17 mouse cellular contexts compared by ENCODE assay signal in the genomic region with DNA sequence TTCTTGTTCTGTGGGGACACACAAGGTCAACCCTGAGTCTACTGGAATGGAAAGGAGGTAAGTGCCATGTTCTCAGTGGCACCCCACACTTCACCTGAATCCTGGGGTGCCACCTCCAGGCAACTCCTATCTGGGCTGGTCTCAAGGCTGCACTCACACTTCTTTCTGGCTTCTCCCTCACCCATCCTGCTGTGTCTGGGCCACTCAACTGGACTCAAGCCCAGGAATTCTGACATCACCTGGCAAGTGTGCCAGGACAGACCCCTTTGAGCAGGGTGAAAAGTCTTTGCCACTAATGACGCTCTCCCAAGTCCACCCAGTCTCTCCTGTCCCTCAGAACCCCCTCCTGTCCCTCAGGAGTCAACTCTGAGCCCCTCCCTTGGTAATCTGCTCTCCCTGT. TPM values are rescaled to one million over a fixed set of nuclear protein-coding genes. Genes with fewer than 3 reads are reported as not detected.
DNase-seq lines count a peak whose midpoint lies in the region; ATAC-seq and TF ChIP-seq lines count a peak whose summit lies in the region.
"Had no signal": no experiment of that assay in that cellular context is flagged by ENCODE, and none has a peak within 500 bp of the region (broad histone marks: within the 10 kb centered on the region; RNA-seq: fewer than 3 reads in every experiment).

No protein-coding gene starts in this region.

- H3K9ac ChIP-seq in lung, embryonic 14.5 days = no peak overlapping the region
- H3K9ac ChIP-seq: limb, embryonic 15.5 days; neural tube, embryonic 13.5 days had no signal

- no peaks in the 10 kb centered on the region for H3K36me3 ChIP-seq in lung, embryonic 14.5 days (ENCODE audit: insufficient read depth)
- H3K36me3 ChIP-seq: limb, embryonic 15.5 days had no signal

- ATAC-seq in lung, embryonic 14.5 days (ENCODE audit: insufficient read depth) = no peak

- DNase-seq in adrenal gland, postnatal 10 days = peak; percentile 46
- no peak for DNase-seq in adrenal gland, postnatal 25 days
- DNase-seq in lung, embryonic 14.5 days = peak; percentile 14
- no peak for DNase-seq in lung, adult 18-20 months
- DNase-seq in cerebellum, adult 9-10 months = peak; percentile 80
- DNase-seq in testis, postnatal 10 days (ENCODE audit: low spot score) = peak; percentile 61
- no peak for DNase-seq in adipocyte (ENCODE audit: low spot score)
- no peak for DNase-seq in kidney, adult 18-20 months
- DNase-seq: gastrocnemius, postnatal 14 days; kidney, adult 8-10 months; kidney, postnatal 25 days; layer of hippocampus, adult 9-11 months; lung, postnatal 36 days; thymus, adult 2 months had no signal

- TF ChIP-seq CTCF in lung, embryonic 14.5 days (IDR thresholded peaks at IDR 0.05; ENCODE audit: low read depth) = no peak

- no peak overlapping the region for H3K4me3 ChIP-seq in lung, embryonic 14.5 days (ENCODE audit: low read depth, low read length)
- H3K4me3 ChIP-seq: limb, embryonic 15.5 days; midbrain, embryonic 10.5 days; neural tube, embryonic 13.5 days had no signal

- no peak overlapping the region for H3K27ac ChIP-seq in lung, embryonic 14.5 days (ENCODE audit: low read depth)
- H3K27ac ChIP-seq: limb, embryonic 15.5 days; midbrain, embryonic 10.5 days; neural tube, embryonic 13.5 days had no signal

- H3K9me3 ChIP-seq in lung, embryonic 14.5 days (ENCODE audit: low read depth, low read length) = no peaks in the 10 kb centered on the region
- H3K9me3 ChIP-seq: limb, embryonic 15.5 days; midbrain, embryonic 10.5 days; neural tube, embryonic 13.5 days had no signal

- 60% methylated on average over 1 of the region's 1 CpGs for WGBS in lung, embryonic 14.5 days

- H3K4me2 ChIP-seq in lung, embryonic 14.5 days = no peak overlapping the region
- H3K4me2 ChIP-seq: limb, embryonic 15.5 days; neural tube, embryonic 13.5 days had no signal

- H3K4me1 ChIP-seq in lung, embryonic 14.5 days (ENCODE audit: insufficient read depth) = peaks cover 3% of the 10 kb centered on the region; the same call in 1 of the 2 replicates
- H3K4me1 ChIP-seq: midbrain, embryonic 10.5 days had no signal

- H3K27me3 ChIP-seq in lung, embryonic 14.5 days (ENCODE audit: insufficient read depth, low read length) = no peaks in the 10 kb centered on the region
- H3K27me3 ChIP-seq: limb, embryonic 15.5 days; neural tube, embryonic 13.5 days had no signal

RNA-seq across cellular contexts. Expression of a gene that starts 33.2 kb away (rescaled TPM):
- 10 to 100 TPM; 15.6 to 29.2 TPM for total RNA-seq in adrenal gland, postnatal 10 days (2021)
- total RNA-seq in adrenal gland, postnatal 25 days (2021) = 15.6 and 26.0 TPM in 2 replicates
- 8.6 and 11.2 TPM in 2 replicates for polyA plus RNA-seq in lung, embryonic 14.5 days (2014; fragmentation: Nextera tagmentation; extraction: Ambion mirVana)

Comparison
In these comparisons a context has a peak if more than half of its experiments do, and no peak if none do; other contexts are left out.
1. DNase-seq: peak in adrenal gland, postnatal 10 days (single experiment), lung, embryonic 14.5 days (single experiment), cerebellum, adult 9-10 months (single experiment) and testis, postnatal 10 days (single experiment); none in adrenal gland, postnatal 25 days (single experiment), lung, adult 18-20 months (0 of 2), adipocyte (single experiment) and kidney, adult 18-20 months (single experiment).